10 mouse cellular contexts compared by ENCODE assay signal in the genomic region with DNA sequence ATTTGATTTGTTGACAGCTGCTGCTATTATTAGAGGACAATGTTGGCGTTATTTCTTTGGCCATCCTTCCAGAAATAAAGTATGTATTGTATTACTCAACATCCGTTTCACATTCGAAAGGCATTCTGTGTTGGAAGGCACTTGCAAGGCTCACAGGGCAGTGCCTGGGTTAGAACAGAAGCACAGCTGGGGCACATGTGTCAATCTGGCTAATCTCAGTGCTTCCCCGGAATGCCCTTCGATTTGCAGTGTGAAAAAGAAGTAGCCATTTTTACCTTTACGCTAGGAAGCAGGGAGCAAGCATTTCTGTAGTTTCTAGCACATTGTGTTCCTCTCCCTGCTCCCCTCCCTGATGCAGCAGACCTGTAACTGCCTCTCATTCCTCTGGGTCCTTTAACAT. TPM values are rescaled to one million over a fixed set of nuclear protein-coding genes. Genes with fewer than 3 reads are reported as not detected.
DNase-seq lines count a peak whose midpoint lies in the region; ATAC-seq and TF ChIP-seq lines count a peak whose summit lies in the region.
"Had no signal": no experiment of that assay in that cellular context is flagged by ENCODE, and none has a peak within 500 bp of the region (broad histone marks: within the 10 kb centered on the region; RNA-seq: fewer than 3 reads in every experiment).

No protein-coding gene starts in this region.

- H3K9ac ChIP-seq in limb, embryonic 12.5 days (replicated peaks), result no peak overlapping the region
- 0 out of 2 replicates have a peak overlapping the region, but pooled peaks have one; percentile 2 for H3K9ac ChIP-seq in heart, embryonic 15.5 days
- no peak overlapping the region for H3K9ac ChIP-seq in forebrain, embryonic 14.5 days (ENCODE audit: low read length)
- H3K9ac ChIP-seq: forebrain, embryonic 12.5 days had no signal

- H3K27ac ChIP-seq in limb, embryonic 12.5 days, result 0 out of 2 replicates have a peak overlapping the region, but pooled peaks have one; percentile 41
- no peak overlapping the region for H3K27ac ChIP-seq in limb, embryonic 10.5 days
- H3K27ac ChIP-seq in cortical plate, adult 2 months (ENCODE audit: insufficient read depth, low read length), result peak overlapping the region; percentile 78; the same call in 1 of the 2 replicates
- peak overlapping the region; percentile 81 for H3K27ac ChIP-seq in heart, embryonic 15.5 days
- no peak overlapping the region for H3K27ac ChIP-seq in forebrain, embryonic 14.5 days (ENCODE audit: low read depth, low read length)
- H3K27ac ChIP-seq: forebrain, embryonic 12.5 days had no signal

- no peaks in the 10 kb centered on the region; the same call in 1 of the 2 replicates for H3K27me3 ChIP-seq in limb, embryonic 12.5 days
- no peaks in the 10 kb centered on the region for H3K27me3 ChIP-seq in limb, embryonic 10.5 days (ENCODE audit: low read depth, poor library complexity, severe bottlenecking)
- H3K27me3 ChIP-seq in heart, embryonic 15.5 days, result no peaks in the 10 kb centered on the region
- no peaks in the 10 kb centered on the region for H3K27me3 ChIP-seq in forebrain, embryonic 14.5 days (replicated peaks; ENCODE audit: control insufficient read depth, insufficient read depth, low read length)
- H3K27me3 ChIP-seq: forebrain, embryonic 12.5 days; Patski had no signal

- H3K4me2 ChIP-seq in limb, embryonic 12.5 days, result peak overlapping the region; percentile 8; the same call in 1 of the 2 replicates
- peak overlapping the region; percentile 45 for H3K4me2 ChIP-seq in heart, embryonic 15.5 days
- H3K4me2 ChIP-seq in forebrain, embryonic 14.5 days (ENCODE audit: low read length), result no peak overlapping the region
- H3K4me2 ChIP-seq: forebrain, embryonic 12.5 days had no signal

- H3K36me3 ChIP-seq in limb, embryonic 12.5 days, result no peaks in the 10 kb centered on the region
- H3K36me3 ChIP-seq in limb, embryonic 10.5 days, result no peaks in the 10 kb centered on the region
- H3K36me3 ChIP-seq in heart, embryonic 15.5 days, result no peaks in the 10 kb centered on the region
- no peaks in the 10 kb centered on the region for H3K36me3 ChIP-seq in forebrain, embryonic 14.5 days (ENCODE audit: control insufficient read depth, insufficient read depth, low read length)
- H3K36me3 ChIP-seq: forebrain, embryonic 12.5 days had no signal

- peaks cover 14% of the 10 kb centered on the region for H3K4me1 ChIP-seq in limb, embryonic 12.5 days (replicated peaks)
- peaks cover 11% of the 10 kb centered on the region; the same call in 1 of the 2 replicates for H3K4me1 ChIP-seq in limb, embryonic 10.5 days
- H3K4me1 ChIP-seq in cortical plate, adult 2 months (ENCODE audit: control insufficient read depth, insufficient read depth, low read length), result peaks cover 3% of the 10 kb centered on the region
- H3K4me1 ChIP-seq in heart, embryonic 15.5 days (replicated peaks), result peaks cover 24% of the 10 kb centered on the region
- no peaks in the 10 kb centered on the region for H3K4me1 ChIP-seq in forebrain, embryonic 14.5 days (ENCODE audit: control insufficient read depth, insufficient read depth, low read length)
- H3K4me1 ChIP-seq: forebrain, embryonic 12.5 days had no signal

- no peaks in the 10 kb centered on the region for H3K9me3 ChIP-seq in limb, embryonic 12.5 days
- H3K9me3 ChIP-seq in limb, embryonic 10.5 days (replicated peaks), result no peaks in the 10 kb centered on the region
- no peaks in the 10 kb centered on the region for H3K9me3 ChIP-seq in heart, embryonic 15.5 days (replicated peaks)
- H3K9me3 ChIP-seq in forebrain, embryonic 14.5 days (replicated peaks; ENCODE audit: control insufficient read depth, low read length), result no peaks in the 10 kb centered on the region
- H3K9me3 ChIP-seq: forebrain, embryonic 12.5 days had no signal

- H3K4me3 ChIP-seq in limb, embryonic 12.5 days (replicated peaks), result no peak overlapping the region
- no peak overlapping the region for H3K4me3 ChIP-seq in limb, embryonic 10.5 days
- no peak overlapping the region for H3K4me3 ChIP-seq in cortical plate, adult 2 months (ENCODE audit: insufficient read depth, low read length)
- no peak overlapping the region for H3K4me3 ChIP-seq in heart, embryonic 15.5 days
- H3K4me3 ChIP-seq in forebrain, embryonic 14.5 days (ENCODE audit: low read depth, low read length), result no peak overlapping the region
- H3K4me3 ChIP-seq: forebrain, embryonic 12.5 days had no signal

- TF ChIP-seq POLR2A in cortical plate, adult 2 months (IDR thresholded peaks at IDR 0.05; ENCODE audit: extremely low read depth, insufficient read depth, low read length), result no peak

- WGBS in limb, embryonic 12.5 days, result 66% methylated on average over 6 of the region's 6 CpGs
- 83% methylated on average over 6 of the region's 6 CpGs for WGBS in limb, embryonic 10.5 days
- 31% methylated on average over 6 of the region's 6 CpGs for WGBS in heart, embryonic 15.5 days
- 66% methylated on average over 6 of the region's 6 CpGs for WGBS in forebrain, embryonic 14.5 days

- no peak for ATAC-seq in limb, embryonic 12.5 days (ENCODE audit: insufficient number of reproducible peaks, insufficient read depth, low FRiP score, low TSS enrichment, low read depth)
- ATAC-seq in heart, embryonic 15.5 days (replicated peaks; ENCODE audit: insufficient number of reproducible peaks, insufficient read depth, low FRiP score, low read depth), result no peak
- ATAC-seq in inflammation-experienced regulatory T-cells, adult 6 months, result no peak
- ATAC-seq in forebrain, embryonic 14.5 days, result no peak
- ATAC-seq: Patski had no signal

- no peak for DNase-seq in limb, embryonic 10.5 days (ENCODE audit: low spot score)
- DNase-seq in lung, postnatal 25 days (ENCODE audit: low spot score), result peak; percentile 55
- DNase-seq in retina, postnatal 1 day, result no peak
- no peak for DNase-seq in forebrain, embryonic 14.5 days (ENCODE audit: low spot score)

- no peak for TF ChIP-seq CTCF in cortical plate, adult 2 months (IDR thresholded peaks at IDR 0.05; ENCODE audit: extremely low read depth, insufficient read depth, low read length)

RNA-seq across cellular contexts. Expression of gene Ifit2, which starts 2.5 kb away (rescaled TPM):
- 9.0 and 10.3 TPM in 2 replicates for polyA plus RNA-seq in limb, embryonic 12.5 days (2016; fragmentation: Nextera tagmentation; extraction: Ambion mirVana)
- polyA plus RNA-seq in limb, embryonic 10.5 days (2016; fragmentation: Nextera tagmentation; extraction: Ambion mirVana), result 4.5 and 6.0 TPM in 2 replicates
- polyA plus RNA-seq in cortical plate, adult 2 months (2012; rRNA removed), result 5.1 and 6.7 TPM in 2 replicates
- polyA plus RNA-seq in heart, embryonic 15.5 days (2015; fragmentation: Nextera tagmentation; extraction: Ambion mirVana), result 7.7 and 8.9 TPM in 2 replicates
- 10 to 100 TPM; 21.6 to 26.7 (median 26.3) TPM for polyA plus RNA-seq in inflammation-experienced regulatory T-cells, adult 6 months (2017; shearing (Covaris generic))
- 8.3 and 8.4 TPM in 2 replicates for polyA plus RNA-seq in forebrain, embryonic 14.5 days (2014; fragmentation: Nextera tagmentation; extraction: Ambion mirVana)

RNA-seq across cellular contexts. Expression of gene Lipa, which starts 25.7 kb away (rescaled TPM):
- polyA plus RNA-seq in limb, embryonic 12.5 days (2016; fragmentation: Nextera tagmentation; extraction: Ambion mirVana), result 25.9 and 27.9 TPM in 2 replicates
- 18.8 and 20.9 TPM in 2 replicates for polyA plus RNA-seq in limb, embryonic 10.5 days (2016; fragmentation: Nextera tagmentation; extraction: Ambion mirVana)
- polyA plus RNA-seq in cortical plate, adult 2 months (2012; rRNA removed), result 15.6 and 17.8 TPM in 2 replicates
- polyA plus RNA-seq in heart, embryonic 15.5 days (2015; fragmentation: Nextera tagmentation; extraction: Ambion mirVana), result 29.7 and 34.2 TPM in 2 replicates
- polyA plus RNA-seq in inflammation-experienced regulatory T-cells, adult 6 months (2017; shearing (Covaris generic)), result 10 to 100 TPM; 64.4 to 96.0 (median 93.8) TPM
- 18.5 and 20.6 TPM in 2 replicates for polyA plus RNA-seq in forebrain, embryonic 14.5 days (2014; fragmentation: Nextera tagmentation; extraction: Ambion mirVana)

RNA-seq across cellular contexts. Expression of gene Ifit3, which starts 30.3 kb away (rescaled TPM):
- 2.1 and 3.6 TPM in 2 replicates for polyA plus RNA-seq in limb, embryonic 12.5 days (2016; fragmentation: Nextera tagmentation; extraction: Ambion mirVana)
- polyA plus RNA-seq in limb, embryonic 10.5 days (2016; fragmentation: Nextera tagmentation; extraction: Ambion mirVana), result 0.28 TPM in 1 of 2 replicates, not detected in the other
- polyA plus RNA-seq in cortical plate, adult 2 months (2012; rRNA removed), result 15.3 and 16.9 TPM in 2 replicates
- 0.98 and 2.9 TPM in 2 replicates for polyA plus RNA-seq in heart, embryonic 15.5 days (2015; fragmentation: Nextera tagmentation; extraction: Ambion mirVana)
- polyA plus RNA-seq in inflammation-experienced regulatory T-cells, adult 6 months (2017; shearing (Covaris generic)), result 10 to 100 TPM; 19.4 to 35.1 (median 26.7) TPM
- polyA plus RNA-seq in forebrain, embryonic 14.5 days (2014; fragmentation: Nextera tagmentation; extraction: Ambion mirVana), result 0.59 and 1.2 TPM in 2 replicates

RNA-seq across cellular contexts. Expression of gene Ifit1bl1, which starts 48.7 kb away (rescaled TPM):
- polyA plus RNA-seq in limb, embryonic 12.5 days (2016; fragmentation: Nextera tagmentation; extraction: Ambion mirVana), result 0.21 and 0.40 TPM in 2 replicates
- not detected in 2 replicates for polyA plus RNA-seq in limb, embryonic 10.5 days (2016; fragmentation: Nextera tagmentation; extraction: Ambion mirVana)
- polyA plus RNA-seq in cortical plate, adult 2 months (2012; rRNA removed), result 2.9 TPM in 2 replicates
- 2.1 and 2.5 TPM in 2 replicates for polyA plus RNA-seq in heart, embryonic 15.5 days (2015; fragmentation: Nextera tagmentation; extraction: Ambion mirVana)
- polyA plus RNA-seq in inflammation-experienced regulatory T-cells, adult 6 months (2017; shearing (Covaris generic)), result 100 to 1,000 TPM in 1 of 3 experiments, 10 to 100 TPM in 2; 76.3 to 104 (median 82.1) TPM
- polyA plus RNA-seq in forebrain, embryonic 14.5 days (2014; fragmentation: Nextera tagmentation; extraction: Ambion mirVana), result 0.33 and 0.85 TPM in 2 replicates

RNA-seq across cellular contexts. Expression of gene Ifit3b, which starts 54.7 kb away (rescaled TPM):
- polyA plus RNA-seq in limb, embryonic 12.5 days (2016; fragmentation: Nextera tagmentation; extraction: Ambion mirVana), result 0.67 and 1.1 TPM in 2 replicates
- polyA plus RNA-seq in limb, embryonic 10.5 days (2016; fragmentation: Nextera tagmentation; extraction: Ambion mirVana), result 0.23 TPM in 1 of 2 replicates, not detected in the other
- 4.7 and 6.0 TPM in 2 replicates for polyA plus RNA-seq in cortical plate, adult 2 months (2012; rRNA removed)
- polyA plus RNA-seq in heart, embryonic 15.5 days (2015; fragmentation: Nextera tagmentation; extraction: Ambion mirVana), result 0.34 and 0.82 TPM in 2 replicates
- polyA plus RNA-seq in inflammation-experienced regulatory T-cells, adult 6 months (2017; shearing (Covaris generic)), result 1 to 10 TPM; 4.1 to 6.7 (median 6.2) TPM
- polyA plus RNA-seq in forebrain, embryonic 14.5 days (2014; fragmentation: Nextera tagmentation; extraction: Ambion mirVana), result not detected in 2 replicates

Comparison
In these comparisons a context has a peak if more than half of its experiments do, and no peak if none do; other contexts are left out.
1. H3K27ac ChIP-seq: peak in limb, embryonic 12.5 days (single experiment), cortical plate, adult 2 months (single experiment) and heart, embryonic 15.5 days (single experiment); none in limb, embryonic 10.5 days (single experiment) and forebrain, embryonic 14.5 days (single experiment).